Mouse (Mus musculus) cortical plate, adult 2 months (tissue): ENCODE measurements around the gene Slc25a48.
A peak's percentile ranks its signal among the peaks of the same experiment; 100 is the strongest.

Experiments
- CTCF ChIP-seq: fragments of 200-500 bp; IDR thresholded peaks from 2 replicates; pipeline ENCODE4 v1.5.1; 2011; ENCODE audit warnings: mild to moderate bottlenecking, control low read depth, low read length; ENCODE audit not compliant: insufficient read depth; ENCODE audit errors: extremely low read depth
- POLR2A ChIP-seq: fragments of 200-500 bp; IDR thresholded peaks from 2 replicates; pipeline ENCODE4 v1.6.1; 2011; ENCODE audit warnings: mild to moderate bottlenecking, low read length, control low read depth; ENCODE audit not compliant: insufficient read depth; ENCODE audit errors: extremely low read depth

GRCm38 (mm10) chr13:56522081-56522820 is 84.1 kb downstream of the Slc25a48 start, which contains the start of gene Fbxl21:
- TF ChIP-seq CTCF: no peak
- TF ChIP-seq POLR2A: peak; percentile 60; the same call in 1 of the 2 replicates
